Mouse (Mus musculus): Measurements from ENCODE around the gene Triobp. TPM values are rescaled to one million over a fixed set of nuclear protein-coding genes. Genes with fewer than 3 reads are reported as not detected.
"Not testable (repeated sequence)": the region's sequence is repeated elsewhere in the genome, so short reads cannot be mapped to it uniquely, and the experiment has no call there.

The Triobp gene
- polyA plus RNA-seq, 1 experiment from 2014 or later = 38.7 TPM

- H3K4me2 ChIP-seq = no peak overlapping the region
- no peak overlapping the region for H3K27ac ChIP-seq
- no peak for ATAC-seq (ENCODE audit: insufficient number of reproducible peaks, insufficient read depth, low FRiP score, low TSS enrichment, low read depth)
- H3K36me3 ChIP-seq = peaks cover 66% of the 10 kb centered on the region
- no peak overlapping the region for H3K4me3 ChIP-seq
- no peak overlapping the region for H3K9ac ChIP-seq
- H3K27me3 ChIP-seq = no peaks in the 10 kb centered on the region
- H3K4me1 ChIP-seq = no peaks in the 10 kb centered on the region
- 80% methylated on average over 3 of the region's 3 CpGs for WGBS
- H3K9me3 ChIP-seq = no peaks in the 10 kb centered on the region
Measured at GRCm38 (mm10) chr15:79006638-79007037, 59.1 kb downstream of the Triobp start.

- no peak overlapping the region for H3K4me3 ChIP-seq
- 91% methylated on average over 5 of the region's 5 CpGs for WGBS
- no peaks in the 10 kb centered on the region for H3K4me1 ChIP-seq
- no peaks in the 10 kb centered on the region for H3K27me3 ChIP-seq
- no peak overlapping the region for H3K27ac ChIP-seq
- no peak overlapping the region for H3K9ac ChIP-seq
- H3K4me2 ChIP-seq = no peak overlapping the region
- ATAC-seq (ENCODE audit: insufficient number of reproducible peaks, insufficient read depth, low FRiP score, low TSS enrichment, low read depth) = no peak
- no peaks in the 10 kb centered on the region for H3K9me3 ChIP-seq
- H3K36me3 ChIP-seq = peaks cover 62% of the 10 kb centered on the region
Measured at GRCm38 (mm10) chr15:79007059-79007458, 59.5 kb downstream of the Triobp start.

GRCm38 (mm10) chr15:79007836-79008235 lies 60.3 kb downstream of the Triobp start:
- not testable (repeated sequence) for H3K27ac ChIP-seq; H3K4me2 ChIP-seq; H3K4me1 ChIP-seq; H3K9ac ChIP-seq; H3K9me3 ChIP-seq; H3K27me3 ChIP-seq; H3K4me3 ChIP-seq; ATAC-seq (ENCODE audit: insufficient number of reproducible peaks, insufficient read depth, low FRiP score, low TSS enrichment, low read depth)
- 95% methylated on average over 6 of the region's 6 CpGs for WGBS
- H3K36me3 ChIP-seq = peaks cover 54% of the 10 kb centered on the region

- H3K9me3 ChIP-seq = no peaks in the 10 kb centered on the region
Measured at GRCm38 (mm10) chr15:79009734-79010133, 62.2 kb downstream of the Triobp start.

GRCm38 (mm10) chr15:79011550-79011949 lies 64.0 kb downstream of the Triobp start:
- 68% methylated on average over 10 of the region's 10 CpGs for WGBS
- H3K9me3 ChIP-seq = no peaks in the 10 kb centered on the region
- H3K4me2 ChIP-seq = no peak overlapping the region
- 0 out of 2 replicates have a peak, but pooled peaks cover 3% of the 10 kb centered on the region for H3K4me1 ChIP-seq
- ATAC-seq (ENCODE audit: insufficient number of reproducible peaks, insufficient read depth, low FRiP score, low TSS enrichment, low read depth) = no peak
- no peak overlapping the region for H3K4me3 ChIP-seq
- no peaks in the 10 kb centered on the region for H3K27me3 ChIP-seq
- H3K9ac ChIP-seq = no peak overlapping the region
- no peak overlapping the region for H3K27ac ChIP-seq
- peaks cover 18% of the 10 kb centered on the region for H3K36me3 ChIP-seq

More at GRCm38 (mm10) chr15:79009734-79010133, 62.2 kb downstream of the Triobp start:
- Histone ChIP-seq H3K9ac (no peak overlapping the region), H3K4me2 (no peak overlapping the region), H3K27me3 (no peaks in the 10 kb centered on the region), H3K4me1 (0 out of 2 replicates have a peak, but pooled peaks cover 3% of the 10 kb centered on the region), H3K4me3 (no peak overlapping the region), H3K27ac (no peak overlapping the region), H3K36me3 (peaks cover 35% of the 10 kb centered on the region)
- 68% methylated on average over 5 of the region's 5 CpGs for WGBS
- no peak for ATAC-seq (ENCODE audit: insufficient number of reproducible peaks, insufficient read depth, low FRiP score, low TSS enrichment, low read depth)

GRCm38 (mm10) chr15:79013382-79013781 lies 65.9 kb downstream of the Triobp start:
- no peak overlapping the region for H3K9ac ChIP-seq
- H3K9me3 ChIP-seq = no peaks in the 10 kb centered on the region
- H3K4me2 ChIP-seq = no peak overlapping the region
- ATAC-seq (ENCODE audit: insufficient number of reproducible peaks, insufficient read depth, low FRiP score, low TSS enrichment, low read depth) = no peak
- H3K4me1 ChIP-seq = peaks cover 7% of the 10 kb centered on the region; the same call in 1 of the 2 replicates
- WGBS = 64% methylated on average over 7 of the region's 7 CpGs
- H3K36me3 ChIP-seq = peaks cover 3% of the 10 kb centered on the region; the same call in 1 of the 2 replicates
- no peak overlapping the region for H3K27ac ChIP-seq
- no peaks in the 10 kb centered on the region for H3K27me3 ChIP-seq
- no peak overlapping the region for H3K4me3 ChIP-seq

GRCm38 (mm10) chr15:79018191-79018590 lies 70.7 kb downstream of the Triobp start:
- Histone ChIP-seq H3K4me2 (no peak overlapping the region), H3K9ac (no peak overlapping the region), H3K27me3 (no peaks in the 10 kb centered on the region), H3K9me3 (no peaks in the 10 kb centered on the region), H3K27ac (no peak overlapping the region), H3K4me1 (peaks cover 12% of the 10 kb centered on the region), H3K4me3 (no peak overlapping the region), H3K36me3 (no peaks in the 10 kb centered on the region)
- ATAC-seq (ENCODE audit: insufficient number of reproducible peaks, insufficient read depth, low FRiP score, low TSS enrichment, low read depth) = no peak
- 47% methylated on average over 4 of the region's 4 CpGs for WGBS

- WGBS = 62% methylated on average over 3 of the region's 3 CpGs
- Histone ChIP-seq H3K9me3 (no peaks in the 10 kb centered on the region), H3K36me3 (no peaks in the 10 kb centered on the region), H3K4me2 (no peak overlapping the region), H3K9ac (no peak overlapping the region), H3K27ac (no peak overlapping the region), H3K4me3 (no peak overlapping the region), H3K27me3 (no peaks in the 10 kb centered on the region), H3K4me1 (peaks cover 8% of the 10 kb centered on the region)
- ATAC-seq (ENCODE audit: insufficient number of reproducible peaks, insufficient read depth, low FRiP score, low TSS enrichment, low read depth) = no peak
Measured at GRCm38 (mm10) chr15:79018886-79019285, 71.4 kb downstream of the Triobp start.

GRCm38 (mm10) chr15:79022671-79023230 lies 75.2 kb downstream of the Triobp start:
- H3K4me3 ChIP-seq = no peak overlapping the region
- 0 out of 2 replicates have a peak, but pooled peaks cover 3% of the 10 kb centered on the region for H3K27me3 ChIP-seq
- no peak for ATAC-seq (ENCODE audit: insufficient number of reproducible peaks, insufficient read depth, low FRiP score, low TSS enrichment, low read depth)
- no peak overlapping the region for H3K4me2 ChIP-seq
- H3K36me3 ChIP-seq = no peaks in the 10 kb centered on the region
- H3K9me3 ChIP-seq = no peaks in the 10 kb centered on the region
- peaks cover 36% of the 10 kb centered on the region for H3K4me1 ChIP-seq
- no peak overlapping the region for H3K27ac ChIP-seq
- 62% methylated on average over 10 of the region's 10 CpGs for WGBS
- H3K9ac ChIP-seq = 0 out of 2 replicates have a peak overlapping the region, but pooled peaks have one; percentile 36

GRCm38 (mm10) chr15:79023366-79023765 lies 75.8 kb downstream of the Triobp start:
- H3K4me1 ChIP-seq = peaks cover 33% of the 10 kb centered on the region
- H3K4me2 ChIP-seq = no peak overlapping the region
- no peak overlapping the region for H3K4me3 ChIP-seq
- no peak overlapping the region for H3K27ac ChIP-seq
- ATAC-seq (ENCODE audit: insufficient number of reproducible peaks, insufficient read depth, low FRiP score, low TSS enrichment, low read depth) = no peak
- H3K36me3 ChIP-seq = no peaks in the 10 kb centered on the region
- 0 out of 2 replicates have a peak, but pooled peaks cover 3% of the 10 kb centered on the region for H3K27me3 ChIP-seq
- WGBS = 41% methylated on average over 1 of the region's 1 CpGs
- H3K9ac ChIP-seq = 0 out of 2 replicates have a peak overlapping the region, but pooled peaks have one; percentile 36
- H3K9me3 ChIP-seq = no peaks in the 10 kb centered on the region

- Histone ChIP-seq H3K4me1 (peaks cover 40% of the 10 kb centered on the region), H3K9ac (peak overlapping the region; percentile 60), H3K4me3 (peak overlapping the region; percentile 28), H3K27ac (peak overlapping the region; percentile 12; the same call in 1 of the 2 replicates), H3K27me3 (0 out of 2 replicates have a peak, but pooled peaks cover 3% of the 10 kb centered on the region), H3K36me3 (no peaks in the 10 kb centered on the region), H3K4me2 (peak overlapping the region; percentile 55), H3K9me3 (no peaks in the 10 kb centered on the region)
- no peak for ATAC-seq (ENCODE audit: insufficient number of reproducible peaks, insufficient read depth, low FRiP score, low TSS enrichment, low read depth)
- 10% methylated on average over 17 of the region's 18 CpGs for WGBS
Measured at GRCm38 (mm10) chr15:79025687-79026308, 78.3 kb downstream of the Triobp start.

Measured in embryonic facial prominence, embryonic 13.5 days (tissue).